Mouse (Mus musculus) E14TG2a.4 (cell line): ENCODE data around the gene Rps6ka5.

ENCODE experiments used
- CTCF ChIP-seq: conservative IDR thresholded peaks from 2 replicates; pipeline ENCODE4 v1.5.1; 2014; ENCODE audit warnings: low read length
- NANOG ChIP-seq: IDR thresholded peaks from 2 replicates; pipeline ENCODE4 v1.6.1; 2014; ENCODE audit warnings: borderline replicate concordance, low read length, mixed read lengths

GRCm38 (mm10) chr12:100720801-100721200, 6.0 kb downstream of the Rps6ka5 start:
- no peak for TF ChIP-seq CTCF
- peak; percentile 50; the same call in 1 of the 2 replicates for TF ChIP-seq NANOG
